Mouse (Mus musculus): ENCODE results near the gene Adra2b.

- TF ChIP-seq POLR2A (IDR thresholded peaks at IDR 0.05; ENCODE audit: insufficient read depth, low read depth, low read length) (no peak), CTCF (IDR thresholded peaks at IDR 0.05) (no peak)
These were observed 28.9 kb upstream of the Adra2b start for GRCm38 (mm10) chr2:127333945-127334603.

Measured in heart, adult 2 months (tissue).